Mouse (Mus musculus): ENCODE data around the gene Rsph3a.

- TF ChIP-seq CTCF (IDR thresholded peaks at IDR 0.05; ENCODE audit: low read depth, low read length): no peak
- TF ChIP-seq POLR2A (IDR thresholded peaks at IDR 0.05; ENCODE audit: borderline replicate concordance, low read depth, low read length): no peak
Observed at GRCm38 (mm10) chr17:7896047-7896635, 49.3 kb upstream of the Rsph3a start.

Data from bone marrow macrophage, adult 2 months (primary cell).